Mouse (Mus musculus) erythroblast, embryonic 14.5 days (primary cell): ENCODE measurements at regions not wholly inside any gene's neighbourhood (a gene's known extent, or its start where the extent isn't known, plus 50 kb on each side); places are given as distances from the start of the nearest gene placed in this dataset.

Experiments
- GATA1 ChIP-seq: IDR thresholded peaks from 2 replicates; pipeline ENCODE4 v1.6.1; 2012; ENCODE audit warnings: low read length, inconsistent platforms, mixed read lengths
- TAL1 ChIP-seq: IDR thresholded peaks from 3 replicates; pipeline ENCODE4 v1.6.1; 2012; ENCODE audit warnings: low read length, inconsistent platforms, mixed read lengths

GRCm38 (mm10) chr13:102011965-102012364, 243.9 kb upstream of the Pik3r1 start:
- TF ChIP-seq GATA1 (no peak), TAL1 (no peak)
